Mouse (Mus musculus) olfactory bulb, adult 2 months (tissue): ENCODE results near the gene Cyb561d2.

Experiments
- CTCF ChIP-seq: fragments of 200-500 bp; IDR thresholded peaks from 2 replicates; pipeline ENCODE4 v1.5.1; 2012; ENCODE audit warnings: low read depth, mild to moderate bottlenecking, low read length, moderate library complexity; ENCODE audit not compliant: insufficient read depth
- POLR2A ChIP-seq: fragments of 200-500 bp; IDR thresholded peaks from 2 replicates; pipeline ENCODE4 v1.6.1; 2012; ENCODE audit warnings: mild to moderate bottlenecking, low read depth, low read length, moderate library complexity; ENCODE audit not compliant: insufficient read depth

- no peak for TF ChIP-seq POLR2A
- no peak for TF ChIP-seq CTCF
Observed at GRCm38 (mm10) chr9:107549297-107550074, 7.5 kb upstream of the Cyb561d2 start.
